Mouse (Mus musculus): Measurements from ENCODE around the gene Atrip.
A peak's percentile ranks its signal among the peaks of the same experiment; 100 is the strongest.

DNA sequence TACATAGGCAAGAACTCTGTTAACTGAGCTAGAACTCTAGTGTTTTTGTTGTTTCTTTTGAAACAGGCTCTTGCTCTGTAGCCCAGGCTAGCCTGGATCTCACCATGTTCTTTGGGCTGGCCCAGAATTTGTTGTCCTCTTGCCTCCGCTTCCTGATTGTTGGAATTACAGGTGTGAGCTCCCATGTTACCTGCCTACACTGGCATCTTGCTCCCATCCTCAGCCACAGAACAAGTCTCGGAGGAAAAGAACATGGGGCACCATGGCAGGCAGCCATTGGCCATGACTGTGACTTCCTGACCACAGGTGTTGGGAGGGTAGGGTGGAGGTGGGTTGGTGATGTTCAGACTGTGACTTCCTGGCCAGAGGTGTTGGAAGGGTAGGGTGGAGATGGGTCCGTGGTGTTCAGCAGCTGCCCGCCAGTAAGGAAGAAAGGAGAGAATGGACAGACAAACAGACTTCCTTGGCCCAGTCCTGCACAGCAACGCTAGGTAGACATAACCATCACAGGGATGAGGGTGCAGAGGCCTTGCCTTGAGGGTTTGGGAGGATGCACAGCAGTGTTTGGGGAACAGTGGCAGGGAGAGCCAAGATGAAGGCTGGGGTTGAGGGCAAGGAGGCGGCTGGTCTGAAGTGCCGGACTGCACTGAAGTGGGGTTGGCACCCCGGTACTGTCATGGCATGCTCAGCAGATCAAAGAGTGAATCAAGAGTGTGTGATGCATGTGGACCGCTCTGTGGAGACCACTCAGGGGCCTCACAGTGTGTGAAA lies 21.2 kb downstream of the Atrip start:
- no peak for TF ChIP-seq CTCF (IDR thresholded peaks at IDR 0.05; ENCODE audit: insufficient read depth, low read length)
- 0 out of 2 replicates have a peak, but pooled peaks have one; percentile 21 for TF ChIP-seq POLR2A (IDR thresholded peaks at IDR 0.05; ENCODE audit: borderline replicate concordance, extremely low read depth, low read depth, low read length)
